Mouse (Mus musculus): ENCODE measurements around the gene Ube2q1.

The Ube2q1 gene

GRCm38 (mm10) chr3:89772968-89773709 lies at the start of gene Ube2q1:
Ube2q1 (plus strand) TSS chr3:89773616.
- peak; percentile 95 for DNase-seq

DNA sequence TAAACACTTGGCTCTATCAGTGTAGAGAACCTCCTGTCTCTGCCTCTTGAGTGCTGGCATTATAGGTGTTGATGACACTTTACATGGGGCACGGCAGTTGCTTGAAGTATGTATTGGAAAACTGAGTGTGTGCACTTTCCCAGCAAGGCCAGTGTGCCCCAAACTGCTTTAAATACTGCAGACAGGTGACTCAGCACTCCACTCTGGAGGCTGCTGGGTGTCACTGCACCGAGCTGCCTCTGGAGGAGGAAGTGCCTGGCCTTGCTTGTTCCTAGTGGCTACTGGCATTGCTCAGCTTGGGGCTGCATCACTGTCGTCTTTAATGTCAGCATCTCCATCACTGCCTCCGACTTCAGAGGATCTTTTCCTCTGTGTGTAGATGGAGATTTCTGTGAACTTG lies 46.4 kb upstream of the Ube2q1 start:
- DNase-seq: peak; percentile 45

DNA sequence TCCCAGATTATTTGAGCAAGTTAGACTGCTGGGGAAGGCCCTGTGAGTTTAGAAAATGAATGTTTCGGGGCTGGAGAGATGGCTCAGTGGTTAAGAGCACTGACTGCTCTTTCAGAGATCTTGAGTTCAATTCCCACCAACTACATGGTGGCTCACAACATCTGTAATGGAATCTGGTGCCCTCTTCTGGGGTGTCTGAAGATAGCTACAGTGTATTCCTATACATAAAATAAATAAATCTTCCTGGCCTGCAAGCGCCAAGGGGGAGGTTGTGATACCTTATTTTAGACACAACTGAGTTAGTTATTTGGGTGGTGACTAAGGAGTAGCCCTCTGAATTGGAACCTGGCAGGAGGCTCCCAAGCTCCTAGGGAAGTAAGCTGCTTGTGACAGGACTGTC lies 44.6 kb upstream of the Ube2q1 start:
- DNase-seq: no peak

DNA sequence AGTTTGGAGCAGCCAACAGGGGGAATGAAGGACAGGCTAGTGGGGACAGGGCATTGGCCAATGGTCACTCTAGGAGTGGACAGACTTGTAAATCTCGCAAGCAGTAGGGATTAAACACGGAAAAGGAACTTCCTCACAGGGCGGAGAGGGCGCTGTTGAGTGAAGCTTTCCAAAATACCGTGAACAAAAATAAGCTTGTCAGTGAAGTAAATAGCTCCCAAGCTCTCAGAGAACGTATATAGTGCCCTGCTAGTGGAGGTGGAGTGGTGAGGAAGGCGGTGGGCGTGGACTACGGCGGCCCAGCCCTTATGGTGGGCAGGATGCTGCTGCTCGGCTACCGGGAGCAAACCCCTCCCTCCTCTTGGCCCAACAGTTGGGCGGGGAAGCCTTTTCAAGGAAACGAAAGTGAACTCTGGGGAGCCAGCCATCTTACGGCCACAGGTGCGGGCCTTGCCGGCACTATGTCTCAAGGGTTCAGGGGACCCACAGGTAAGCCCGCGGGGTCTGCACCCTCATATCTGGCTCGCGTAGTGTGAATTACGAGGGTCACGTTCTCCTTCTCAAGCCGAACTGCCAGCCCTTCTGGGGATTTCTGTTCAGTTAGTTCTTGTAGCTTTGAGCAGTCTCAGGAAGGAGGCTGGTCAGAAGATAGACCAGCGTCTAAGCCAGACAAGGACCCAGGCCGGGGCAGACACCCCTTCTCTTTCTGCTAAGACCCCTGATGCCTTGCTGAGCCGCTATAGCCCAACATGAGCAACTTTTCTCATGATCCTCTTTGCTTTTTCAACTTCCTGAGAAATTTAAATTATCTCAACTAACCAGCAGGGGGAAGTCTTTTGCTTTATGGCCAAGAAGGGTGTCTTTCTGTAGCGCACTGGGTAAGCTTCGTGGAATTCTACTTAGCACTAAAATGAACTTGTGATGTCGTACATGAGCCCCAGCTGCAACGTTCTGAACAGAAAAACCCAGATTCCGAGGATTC lies 42.8 kb upstream of the Ube2q1 start:
- peak; percentile 89 for DNase-seq

DNA sequence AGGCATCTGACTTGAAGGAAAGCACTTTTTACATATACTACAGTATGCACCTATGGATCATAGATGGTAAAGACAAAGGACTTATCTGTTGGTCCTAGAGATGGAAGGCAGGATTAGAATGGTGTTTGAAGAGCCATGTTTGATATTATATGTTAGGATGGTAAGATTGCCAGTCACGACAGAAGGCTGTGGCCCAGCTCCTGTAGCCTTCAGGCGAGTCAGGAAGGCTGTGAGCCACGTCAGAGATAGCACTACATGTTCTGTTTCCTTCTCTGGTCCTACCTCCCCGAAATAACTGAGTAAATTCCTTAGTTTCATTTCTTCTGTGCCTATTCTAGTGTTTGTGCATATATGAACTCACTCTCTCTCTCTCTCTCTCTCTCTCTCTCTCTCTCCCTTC lies 41.3 kb upstream of the Ube2q1 start:
- DNase-seq: no peak

- DNase-seq: no peak
These were observed 34.9 kb upstream of the Ube2q1 start for GRCm38 (mm10) chr3:89738509-89738908.

GRCm38 (mm10) chr3:89752307-89752706 lies 21.1 kb upstream of the Ube2q1 start:
- DNase-seq: no peak

- DNase-seq: no peak
These were observed 18.1 kb upstream of the Ube2q1 start for GRCm38 (mm10) chr3:89755283-89755682.

GRCm38 (mm10) chr3:89757851-89758250 lies 15.6 kb upstream of the Ube2q1 start:
- DNase-seq: no peak

DNA sequence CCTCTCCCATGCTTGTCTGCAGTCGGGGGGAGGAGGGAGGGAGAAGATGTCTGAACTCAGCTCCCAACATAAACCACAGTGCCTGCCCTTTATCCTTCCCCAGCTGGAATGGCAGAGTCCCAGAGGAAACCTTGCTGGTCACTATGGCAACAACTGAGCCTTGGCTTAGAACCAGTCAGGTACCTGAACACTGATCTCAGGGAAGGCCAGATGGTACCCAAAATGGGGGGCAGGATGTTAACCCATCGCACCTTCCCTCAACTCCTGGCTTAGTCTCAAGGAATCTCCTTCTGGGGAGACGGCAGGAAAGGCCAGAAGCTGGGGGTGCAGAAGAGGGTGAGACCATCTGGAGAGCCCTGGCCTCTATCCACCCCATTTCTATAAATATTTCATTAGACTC lies 13.6 kb upstream of the Ube2q1 start:
- no peak for DNase-seq

DNA sequence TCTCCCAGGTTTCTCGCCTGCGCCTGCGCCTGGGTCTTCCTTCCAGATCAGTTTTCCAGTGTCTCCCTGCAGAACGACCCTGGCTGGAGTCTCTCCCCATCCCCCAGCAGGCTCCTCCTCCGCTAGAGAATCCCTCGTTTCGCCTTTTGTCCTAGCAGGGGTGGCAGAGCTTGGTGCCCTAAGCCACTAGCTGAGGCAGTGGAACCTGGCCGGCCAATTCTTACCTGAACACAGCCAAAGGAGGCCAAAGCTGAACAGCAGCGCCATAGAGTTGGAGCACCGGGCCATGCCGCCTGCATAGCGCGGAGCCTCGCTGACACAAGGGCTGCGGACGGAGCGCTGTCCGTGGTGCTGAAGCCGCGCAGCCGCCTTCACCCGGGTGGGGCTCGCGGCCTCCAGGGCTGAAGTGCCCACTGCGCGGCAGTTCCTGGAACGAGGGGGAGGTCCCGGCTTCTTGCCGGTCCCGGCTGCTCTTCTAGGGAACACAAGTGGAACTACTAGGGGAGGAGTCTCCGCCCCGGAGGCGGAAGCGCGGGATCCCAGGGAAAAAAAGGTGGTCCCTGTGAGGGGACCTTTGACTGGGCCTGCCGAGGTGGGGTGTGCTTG lies 9.2 kb upstream of the Ube2q1 start, which contains the start of gene Chrnb2:
TSS of gene Chrnb2 (minus strand) at position 514 of the 606 bp plus-strand sequence.
- peak; percentile 88 for DNase-seq

- no peak for DNase-seq
These were observed 3.8 kb upstream of the Ube2q1 start for GRCm38 (mm10) chr3:89769584-89769983.

DNA sequence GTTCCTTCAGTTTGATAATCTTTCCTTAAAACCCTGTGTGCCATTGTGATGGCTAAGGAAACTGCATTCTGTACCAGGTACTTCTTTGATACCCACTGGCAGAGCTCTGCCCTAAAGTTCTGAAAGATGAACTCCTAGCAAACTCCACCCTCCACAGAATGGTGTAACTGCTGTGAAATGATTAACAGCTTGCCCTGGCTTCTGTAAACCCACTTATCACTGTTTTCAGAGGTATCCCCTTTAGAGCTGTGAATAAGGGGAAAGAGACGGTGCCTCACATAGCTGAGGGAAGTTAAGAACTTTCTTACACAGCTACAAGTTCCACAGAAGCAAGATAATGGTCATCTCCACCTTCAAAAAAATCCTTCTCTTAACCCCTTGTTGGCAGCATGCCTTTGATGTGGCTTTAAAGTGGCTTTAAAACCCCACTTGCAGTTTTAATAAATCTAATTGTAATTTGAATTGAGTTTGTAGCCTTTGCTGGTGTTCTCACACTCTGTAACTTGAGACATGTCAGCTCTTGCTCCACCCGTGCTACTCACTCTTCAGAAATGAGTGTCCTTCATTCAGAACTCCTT lies 2.9 kb upstream of the Ube2q1 start:
- no peak for DNase-seq

DNA sequence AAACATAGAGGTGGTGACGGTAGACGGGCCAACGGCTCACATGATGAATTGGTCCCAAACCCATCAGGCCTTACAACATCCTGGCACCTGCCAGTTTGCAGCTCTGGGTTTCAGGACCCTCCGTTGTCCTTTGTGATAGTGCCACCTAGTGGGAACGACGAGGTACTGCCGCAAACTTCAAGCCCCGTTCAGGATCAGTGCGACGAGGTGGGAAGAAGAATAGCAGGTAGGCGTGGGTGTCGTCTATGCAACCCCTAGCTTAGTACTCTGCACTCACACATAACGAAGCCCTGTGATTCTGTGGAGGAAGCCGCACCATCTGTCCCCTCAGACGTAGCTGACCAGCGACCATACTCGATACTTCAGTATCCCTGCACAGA lies 838 bp upstream of the Ube2q1 start:
- DNase-seq: peak; percentile 83

GRCm38 (mm10) chr3:89773740-89774211 lies 360 bp downstream of the Ube2q1 start:
- peak; percentile 48 for DNase-seq

DNA sequence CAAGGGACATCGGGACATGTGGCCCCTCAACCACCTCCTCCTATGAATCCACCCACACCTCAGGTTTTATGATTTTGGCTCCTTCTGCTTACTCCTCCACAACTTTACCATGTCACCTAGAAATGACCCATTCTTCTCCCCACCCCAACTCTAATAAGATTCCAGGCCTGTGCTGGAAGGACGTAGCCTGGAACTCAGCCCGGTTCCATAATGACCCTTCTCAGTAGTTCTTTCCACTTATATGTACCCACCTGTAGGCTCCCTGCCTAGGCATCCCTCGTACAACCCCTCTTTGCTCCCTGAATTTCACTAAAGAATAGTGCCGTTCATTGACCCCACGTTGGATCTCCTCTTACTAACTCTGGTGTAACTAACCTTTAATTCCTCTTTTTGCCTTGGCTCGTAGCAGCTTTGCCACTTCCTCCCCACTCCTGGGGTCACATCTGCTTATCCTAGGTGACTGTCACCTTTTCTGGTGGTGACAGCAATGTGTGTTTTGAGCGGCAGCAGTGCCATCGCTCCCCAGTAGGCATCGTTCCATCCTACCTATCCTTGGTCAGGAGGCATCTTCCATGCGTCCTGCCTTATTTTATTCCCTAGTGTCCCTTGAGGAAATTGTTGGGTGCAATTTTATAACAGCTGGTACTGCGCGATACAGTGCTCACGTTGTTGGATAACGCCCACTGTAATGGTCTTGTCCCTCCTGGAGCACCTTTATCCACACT lies 982 bp downstream of the Ube2q1 start:
- no peak for DNase-seq

DNA sequence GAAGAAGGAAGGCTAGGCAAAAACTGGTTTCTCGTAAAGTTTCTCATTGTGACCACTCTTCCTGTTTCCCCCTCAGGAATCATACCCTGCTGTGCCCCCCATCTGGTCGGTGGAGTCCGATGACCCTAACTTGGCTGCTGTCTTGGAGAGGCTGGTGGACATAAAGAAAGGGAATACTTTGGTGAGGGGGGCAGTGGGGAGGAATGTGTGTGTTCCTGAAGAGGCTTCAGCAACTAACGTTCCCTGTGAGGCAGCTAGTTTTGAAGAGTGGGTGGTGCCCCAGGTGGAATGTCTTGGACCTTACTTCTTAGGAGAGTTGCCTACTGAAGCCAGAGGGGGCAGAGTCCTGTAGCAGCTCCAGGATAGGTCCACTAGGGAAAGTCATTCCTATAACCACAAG lies 2.6 kb downstream of the Ube2q1 start:
- no peak for DNase-seq

- no peak for DNase-seq
These were observed 6.7 kb downstream of the Ube2q1 start for GRCm38 (mm10) chr3:89780102-89780501.

DNA sequence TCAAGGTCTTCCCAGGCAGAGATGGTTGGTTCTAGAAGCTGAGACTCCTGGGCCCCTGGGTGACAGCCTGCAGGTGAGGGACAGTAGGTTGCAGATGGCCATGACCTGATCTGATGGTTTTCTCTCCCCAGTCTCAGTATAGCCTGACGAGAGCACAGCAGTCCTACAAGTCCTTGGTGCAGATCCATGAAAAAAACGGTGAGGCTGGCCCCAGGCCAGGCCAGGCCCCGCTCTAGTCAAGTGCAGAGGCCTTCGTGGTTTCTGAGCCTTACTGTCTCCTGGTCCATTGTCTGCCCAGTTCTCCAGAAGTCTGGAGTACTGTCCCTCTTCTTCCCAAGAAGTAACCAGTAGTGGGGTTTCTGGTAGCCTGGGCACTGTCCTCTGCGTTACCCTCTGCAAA lies 8.2 kb downstream of the Ube2q1 start:
- DNase-seq: no peak

GRCm38 (mm10) chr3:89784991-89785753 lies 11.8 kb downstream of the Ube2q1 start:
- peak; percentile 87 for DNase-seq

- DNase-seq: no peak
These were observed 12.9 kb downstream of the Ube2q1 start for GRCm38 (mm10) chr3:89786275-89786674.
